Mouse (Mus musculus) cerebellum, adult 2 months (tissue): Measurements from ENCODE around the gene Csrp1.

Source experiments
- CTCF ChIP-seq: fragments of 200-500 bp; IDR thresholded peaks from 2 replicates; pipeline ENCODE4 v1.5.1; 2011; ENCODE audit warnings: low read depth, mild to moderate bottlenecking, control low read depth, low read length, moderate library complexity, borderline replicate concordance; ENCODE audit not compliant: insufficient read depth
- POLR2A ChIP-seq: fragments of 200-500 bp; IDR thresholded peaks from 2 replicates; pipeline ENCODE4 v1.6.1; 2011; ENCODE audit warnings: low read length, control low read depth, borderline replicate concordance; ENCODE audit not compliant: insufficient read depth

GRCm38 (mm10) chr1:135672374-135672773, 47.5 kb upstream of the Csrp1 start:
- TF ChIP-seq POLR2A (no peak), CTCF (no peak)
